Mouse (Mus musculus): Measurements from ENCODE around the gene Fndc4. TPM values are rescaled to one million over a fixed set of nuclear protein-coding genes. Genes with fewer than 3 reads are reported as not detected.

Fndc4 gene
- 14.7 and 17.6 TPM in 2 replicates for polyA plus RNA-seq (2012; rRNA removed)

- DNase-seq (ENCODE audit: low spot score), result no peak
These were observed at the start of gene Fndc4 for GRCm38 (mm10) chr5:31295606-31296141. Fndc4 (minus strand) TSS chr5:31296080.

DNA sequence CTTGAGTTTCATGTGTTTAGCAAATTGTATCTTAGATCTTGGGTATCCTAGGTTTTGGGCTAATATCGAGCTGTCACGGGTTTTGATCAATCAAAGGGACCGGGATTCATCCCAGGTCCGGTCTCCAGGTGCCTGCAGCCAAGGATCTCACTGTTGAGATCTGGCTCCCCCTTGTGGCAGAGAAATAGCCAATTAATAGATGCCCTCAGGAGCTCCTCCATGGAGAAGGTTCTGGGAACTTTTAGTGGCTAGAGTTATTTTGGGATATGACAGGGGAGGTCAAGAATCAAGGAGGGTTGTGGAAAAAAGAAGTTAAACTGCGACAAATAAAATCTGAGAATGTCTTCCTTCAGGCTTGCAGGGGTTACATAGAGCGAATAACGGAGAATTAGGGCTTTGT is 32.4 kb upstream of the Fndc4 start:
- no peak for DNase-seq (ENCODE audit: low spot score)

GRCm38 (mm10) chr5:31326850-31327249 is 31.0 kb upstream of the Fndc4 start:
- DNase-seq (ENCODE audit: low spot score), result no peak

DNA sequence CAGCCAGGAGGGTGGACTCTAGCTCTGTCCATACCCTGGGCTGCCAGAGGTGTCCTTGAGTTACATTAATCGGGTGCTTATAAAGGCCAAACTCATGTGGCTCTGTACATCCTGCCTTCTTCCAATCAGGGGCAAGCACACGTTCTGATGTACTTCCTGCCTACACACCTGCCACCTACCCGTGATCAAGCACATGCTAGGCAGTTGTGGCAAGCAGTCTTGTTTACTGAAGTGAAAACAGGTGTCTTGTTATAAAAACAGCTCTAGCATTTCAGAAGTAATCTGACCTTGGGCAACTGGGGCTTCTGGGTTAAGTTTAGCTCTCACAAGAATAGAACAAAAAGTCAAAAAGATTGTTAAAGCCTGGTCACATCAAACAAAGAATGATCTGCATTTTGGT is 28.2 kb upstream of the Fndc4 start:
- no peak for DNase-seq (ENCODE audit: low spot score)

DNA sequence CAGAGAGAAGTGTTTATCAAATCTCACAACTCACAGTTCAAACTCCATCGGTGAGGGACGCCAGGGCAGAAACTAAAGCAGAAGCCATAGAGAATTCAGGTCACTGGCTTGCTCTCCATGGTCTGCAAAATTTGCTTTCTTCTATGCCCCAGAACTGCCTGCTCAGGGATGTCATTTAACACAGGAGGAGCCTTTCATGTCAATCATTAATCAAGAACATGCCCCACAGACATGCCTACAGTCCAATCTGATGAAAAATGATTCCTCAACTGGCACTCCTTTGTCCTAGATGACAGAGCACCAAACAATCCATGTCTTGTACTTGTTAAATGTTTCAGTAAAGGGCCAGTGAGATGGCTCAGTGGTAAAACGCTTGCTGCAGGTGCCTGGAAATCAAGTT is 26.9 kb upstream of the Fndc4 start:
- DNase-seq (ENCODE audit: low spot score), result no peak

GRCm38 (mm10) chr5:31312806-31313205 is 16.9 kb upstream of the Fndc4 start:
- DNase-seq (ENCODE audit: low spot score), result no peak

DNA sequence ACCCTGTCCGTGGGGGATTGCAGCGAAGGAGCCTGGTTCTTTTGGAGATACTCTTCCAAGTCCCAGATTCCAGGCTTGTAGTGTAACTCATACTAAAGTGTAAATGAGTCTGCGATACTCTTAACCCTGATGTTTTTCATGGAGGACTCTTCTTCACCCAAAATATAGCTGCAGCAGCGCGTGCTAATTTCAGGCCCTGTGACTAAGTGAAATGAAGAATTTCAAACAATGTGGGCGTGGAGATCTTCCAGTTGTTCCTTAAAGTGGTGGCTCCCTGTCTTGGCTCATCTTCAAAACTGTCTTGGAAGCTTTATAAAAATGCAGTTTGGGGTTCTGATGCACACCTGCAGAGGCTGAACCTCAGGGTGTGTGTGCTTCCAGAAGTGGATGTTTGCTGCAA is 7.2 kb upstream of the Fndc4 start:
- no peak for DNase-seq (ENCODE audit: low spot score)

- DNase-seq (ENCODE audit: low spot score), result no peak
These were observed 6.0 kb upstream of the Fndc4 start for GRCm38 (mm10) chr5:31301866-31302265.

- DNase-seq (ENCODE audit: low spot score), result no peak
These were observed 2.6 kb upstream of the Fndc4 start for GRCm38 (mm10) chr5:31298486-31298885.

- no peak for DNase-seq (ENCODE audit: low spot score)
These were observed 2.1 kb upstream of the Fndc4 start for GRCm38 (mm10) chr5:31297981-31298380.

DNA sequence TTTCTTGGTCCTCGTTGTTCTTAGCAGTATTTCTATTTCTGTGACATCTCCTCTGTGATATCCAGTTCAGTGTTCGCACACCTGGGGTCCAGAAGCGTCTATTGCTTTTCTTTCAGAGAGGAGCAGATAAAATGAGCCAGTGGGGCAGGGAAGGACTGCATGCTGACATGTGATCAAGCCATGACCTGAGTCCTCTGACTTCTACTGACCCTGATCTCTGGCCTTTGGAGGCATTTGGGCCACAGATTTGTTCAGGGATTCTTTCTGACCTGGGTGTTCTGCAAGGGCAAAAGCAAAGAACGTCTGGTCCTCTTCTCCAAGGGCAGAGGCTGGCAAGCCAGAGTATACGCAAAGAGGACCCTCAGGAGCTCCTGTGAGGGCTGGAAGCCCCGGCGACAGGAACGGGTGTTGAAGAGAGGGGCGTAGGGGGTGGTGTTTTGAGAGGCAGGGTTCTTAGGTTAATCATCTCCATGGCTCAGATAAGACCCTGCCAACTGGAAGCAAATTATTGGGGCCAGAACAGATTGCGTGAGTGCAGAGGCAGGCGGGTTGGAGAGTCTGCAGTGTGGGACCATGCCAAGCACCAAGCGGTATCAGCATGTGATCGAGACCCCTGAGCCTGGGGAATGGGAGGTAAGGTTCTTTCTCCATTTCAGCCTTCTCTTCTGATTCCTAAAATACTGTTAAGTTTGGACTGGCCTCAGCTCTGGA is 1.3 kb upstream of the Fndc4 start, which contains the start of gene Gckr:
Gene Gckr (plus strand): TSS at position 397 of the 711 bp plus-strand sequence.
- DNase-seq (ENCODE audit: low spot score), result no peak

GRCm38 (mm10) chr5:31294964-31295605 is 795 bp downstream of the Fndc4 start:
- no peak for DNase-seq (ENCODE audit: low spot score)

DNA sequence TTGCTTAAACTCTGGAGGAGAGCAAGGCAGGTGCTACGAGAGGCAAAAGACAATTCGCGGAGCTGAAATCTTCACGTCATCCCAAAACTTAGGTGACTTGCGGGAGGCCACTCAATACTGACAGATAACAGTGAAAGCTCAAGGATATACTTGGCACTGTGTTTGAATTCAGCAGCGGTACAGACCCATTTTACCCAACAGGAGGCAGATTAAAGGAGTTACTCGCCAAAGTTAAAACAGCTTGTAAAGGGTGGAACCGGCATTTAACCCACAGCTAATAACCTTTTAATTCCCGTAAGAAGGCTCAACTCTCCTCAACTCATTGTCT is 4.6 kb downstream of the Fndc4 start:
- DNase-seq (ENCODE audit: low spot score), result no peak

DNA sequence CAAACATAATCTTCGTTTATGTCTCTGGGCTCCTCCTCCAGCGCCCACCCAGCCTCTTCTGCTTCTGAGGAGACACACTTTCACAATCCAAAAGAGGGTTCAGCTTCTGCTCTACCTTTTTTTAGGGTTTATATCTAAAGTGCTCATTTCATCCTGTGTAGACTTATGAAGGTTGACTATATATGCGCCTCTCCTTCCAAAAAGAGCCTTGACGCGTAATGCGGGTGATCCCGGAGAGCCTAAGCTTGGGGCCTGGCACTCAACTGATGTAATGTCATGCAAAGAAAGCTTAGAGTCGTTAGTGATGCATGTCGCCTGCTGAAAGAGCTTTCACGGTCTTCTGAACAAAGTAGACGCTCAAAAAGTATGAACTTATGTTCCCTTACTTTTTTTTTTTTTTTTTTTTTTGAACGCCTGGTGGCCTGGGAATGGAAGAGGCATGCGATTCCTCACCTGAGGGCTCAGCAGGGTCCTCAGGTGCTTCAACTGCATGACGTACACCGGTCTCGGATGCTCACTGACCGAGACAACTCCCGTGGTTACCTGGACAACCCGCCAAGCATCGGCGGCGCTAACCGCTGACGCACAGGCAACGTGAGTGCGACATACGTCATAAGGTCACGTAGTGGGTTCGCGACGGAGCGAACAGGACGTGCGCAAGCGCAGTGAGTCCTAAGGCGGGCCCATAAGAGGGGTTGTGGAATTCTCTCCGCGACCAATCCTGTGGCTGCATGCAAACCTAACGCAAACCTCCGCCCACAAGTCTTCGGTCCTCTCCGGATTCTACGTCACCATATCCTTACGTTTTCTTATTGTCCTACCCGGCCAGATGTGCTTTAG is 5.1 kb downstream of the Fndc4 start, which contains the start of gene Ift172:
Gene Ift172 (minus strand): TSS at position 596 of the 840 bp plus-strand sequence.
- peak; percentile 77 for DNase-seq (ENCODE audit: low spot score)

- no peak for DNase-seq (ENCODE audit: low spot score)
These were observed 6.2 kb downstream of the Fndc4 start for GRCm38 (mm10) chr5:31289626-31290230.

DNA sequence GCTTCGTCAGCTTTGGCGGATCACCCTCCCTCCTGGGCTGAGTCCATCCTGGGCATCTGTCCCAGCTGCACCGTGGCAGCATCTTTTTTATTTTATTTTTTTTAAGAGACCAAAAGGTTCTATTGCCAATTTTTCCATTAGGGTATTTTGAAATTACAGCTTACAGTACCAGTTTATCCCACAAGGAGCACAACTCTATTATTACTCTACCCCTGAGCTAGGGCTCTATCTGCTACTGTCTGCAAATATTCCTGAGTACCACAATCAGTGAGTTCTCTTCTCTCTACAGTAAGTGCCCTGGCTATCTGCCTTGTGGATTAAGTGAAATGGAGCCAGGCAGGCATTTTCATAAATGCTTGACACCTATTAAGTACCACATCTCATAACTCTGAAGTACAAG is 7.2 kb downstream of the Fndc4 start:
- DNase-seq (ENCODE audit: low spot score), result no peak

DNA sequence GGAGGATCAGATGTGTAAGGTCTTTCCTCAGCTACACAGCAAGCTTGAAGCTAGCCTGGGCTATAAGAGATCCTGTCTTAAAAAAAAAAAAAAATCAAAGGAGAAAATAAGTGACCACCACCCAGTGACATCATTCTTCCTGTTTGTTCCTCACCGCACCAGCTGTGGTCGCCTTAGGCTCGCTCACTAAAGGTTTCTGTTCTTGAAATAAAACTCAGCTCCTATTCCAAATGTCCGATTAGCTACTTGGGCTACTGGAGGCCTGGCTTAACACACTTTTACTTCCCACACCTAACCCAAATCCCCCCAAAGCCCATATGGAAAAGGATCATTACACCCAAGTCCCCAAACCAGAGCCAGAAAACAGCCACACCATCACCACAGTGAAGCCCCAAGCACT is 7.7 kb downstream of the Fndc4 start:
- no peak for DNase-seq (ENCODE audit: low spot score)

- no peak for DNase-seq (ENCODE audit: low spot score)
These were observed 16.5 kb downstream of the Fndc4 start for GRCm38 (mm10) chr5:31279245-31279988.

GRCm38 (mm10) chr5:31273018-31273417 is 22.9 kb downstream of the Fndc4 start:
- no peak for DNase-seq (ENCODE audit: low spot score)

GRCm38 (mm10) chr5:31267686-31268085 is 28.2 kb downstream of the Fndc4 start:
- no peak for DNase-seq (ENCODE audit: low spot score)

DNA sequence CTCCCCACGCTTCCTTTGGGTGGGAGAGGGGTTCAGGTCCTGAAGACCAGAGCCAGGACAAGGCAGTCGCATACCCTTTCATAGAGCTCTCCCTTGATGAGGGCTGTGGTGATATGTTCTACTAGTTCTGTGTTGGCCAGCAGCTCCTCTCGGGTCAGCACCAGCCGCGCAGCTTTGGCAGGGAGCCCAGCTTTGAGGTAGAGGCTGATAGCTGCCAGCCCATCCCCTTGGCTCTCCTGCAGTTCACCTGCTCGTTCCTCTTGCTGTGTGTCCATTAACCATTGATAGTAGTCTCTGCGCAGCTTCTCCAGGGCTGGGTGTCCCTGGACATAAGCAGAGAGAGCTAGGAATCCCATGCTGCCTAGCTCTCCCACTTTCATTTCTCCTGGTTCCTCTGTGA is 29.8 kb downstream of the Fndc4 start:
- no peak for DNase-seq (ENCODE audit: low spot score)
